Mouse (Mus musculus) retina, postnatal 1 day (tissue): ENCODE measurements around the gene Ucn2.

Experiments
- DNase-seq: peaks from one replicate; pipeline ENCODE4 v3.0.0-alpha.2; 2012

Gene Ucn2

DNA sequence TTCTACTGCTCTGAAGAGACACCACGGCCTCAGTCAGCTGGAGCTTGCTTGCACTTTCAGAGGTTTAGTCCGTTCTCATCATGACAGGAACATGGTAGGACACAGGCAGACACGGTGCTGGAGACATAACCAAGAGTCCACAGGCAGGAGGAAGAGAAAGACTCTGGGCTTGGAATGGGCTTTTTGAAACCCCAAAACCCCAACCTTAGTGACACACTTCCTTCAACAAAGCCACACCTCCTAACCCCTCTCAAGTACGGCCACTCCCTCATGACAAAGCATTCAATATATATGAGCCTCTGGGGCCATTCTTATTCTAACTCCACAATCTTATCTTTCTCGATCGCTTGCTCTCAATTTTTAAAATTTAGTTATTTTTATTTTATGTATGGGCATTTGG, 46.6 kb downstream of the Ucn2 start:
- DNase-seq, result no peak
